Comparison of ENCODE assay signal across 12 mouse cellular contexts in the genomic region with DNA sequence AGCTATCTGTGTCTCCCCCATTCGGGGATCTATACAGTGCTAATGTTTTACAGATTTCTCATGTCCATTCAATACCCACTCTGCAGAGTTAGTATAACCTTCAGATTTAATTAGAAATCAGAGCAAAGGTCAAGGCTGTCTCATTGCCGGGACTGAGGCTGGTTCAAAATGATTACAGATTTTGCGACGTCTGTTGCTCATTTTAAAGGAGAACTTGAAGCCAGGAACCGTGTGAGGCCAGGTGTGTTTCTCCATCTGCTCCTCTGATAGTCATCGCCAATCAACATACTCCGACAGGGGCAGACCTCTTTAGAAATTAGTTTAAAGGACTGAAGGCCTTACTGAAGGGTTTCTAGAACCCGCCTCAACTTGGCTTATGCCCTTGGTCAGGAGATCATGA.
"Had no signal": no experiment of that assay in that cellular context is flagged by ENCODE, and none has a peak within 500 bp of the region (broad histone marks: within the 10 kb centered on the region; RNA-seq: fewer than 3 reads in every experiment).

No protein-coding gene starts in this region.

- H3K27me3 ChIP-seq: limb, embryonic 13.5 days; liver, embryonic 13.5 days had no signal

- H3K4me2 ChIP-seq: limb, embryonic 13.5 days; liver, embryonic 13.5 days had no signal

- ATAC-seq: midbrain, embryonic 16.5 days had no signal

- H3K4me3 ChIP-seq: limb, embryonic 13.5 days; liver, embryonic 13.5 days had no signal

- H3K27ac ChIP-seq: kidney, postnatal 0 days; limb, embryonic 13.5 days; liver, embryonic 13.5 days; stomach, postnatal 0 days had no signal

- H3K9ac ChIP-seq: limb, embryonic 13.5 days; liver, embryonic 13.5 days had no signal

- H3K4me1 ChIP-seq: liver, embryonic 13.5 days had no signal

- H3K9me3 ChIP-seq: limb, embryonic 13.5 days; liver, embryonic 13.5 days had no signal

- DNase-seq: kidney, adult 9 months; kidney, postnatal 36 days; layer of hippocampus, adult 9-11 months; layer of hippocampus, postnatal 36 days; liver, embryonic 13.5 days; lung, adult 18-20 months; right cerebral cortex, postnatal 25 days; thymus, postnatal 4 days had no signal

- H3K36me3 ChIP-seq: limb, embryonic 13.5 days; liver, embryonic 13.5 days had no signal
